Mouse (Mus musculus) granulocyte monocyte progenitor cell, adult 5-6 weeks (primary cell): ENCODE measurements around the gene Leo1. TPM values are rescaled to one million over a fixed set of nuclear protein-coding genes. Genes with fewer than 3 reads are reported as not detected.

Source experiments
- ATAC-seq: replicated peaks from 2 replicates; pipeline ENCODE4 v1.8.0; 2016; ENCODE audit warnings: mild to moderate bottlenecking, moderate TSS enrichment, inconsistent platforms; ENCODE audit not compliant: poor library complexity, severe bottlenecking
- total RNA-seq, 2 experiments: library from RNA; stranded (forward) in 1 of 2; stranded (reverse) in 1 of 2; fragments of 200-712, 200-1000 nt in 1 of 2; fragments of >200 nt in 1 of 2; fragmentation: Nextera tagmentation in 1 of 2; gene quantifications; 2 replicates each; pipeline ENCODE4 v1.2.3; 2014 to 2017

The Leo1 gene
- total RNA-seq (2014; fragmentation: Nextera tagmentation), result 23.2 and 24.2 TPM in 2 replicates
- 38.9 and 42.7 TPM in 2 replicates for total RNA-seq (2017)

DNA sequence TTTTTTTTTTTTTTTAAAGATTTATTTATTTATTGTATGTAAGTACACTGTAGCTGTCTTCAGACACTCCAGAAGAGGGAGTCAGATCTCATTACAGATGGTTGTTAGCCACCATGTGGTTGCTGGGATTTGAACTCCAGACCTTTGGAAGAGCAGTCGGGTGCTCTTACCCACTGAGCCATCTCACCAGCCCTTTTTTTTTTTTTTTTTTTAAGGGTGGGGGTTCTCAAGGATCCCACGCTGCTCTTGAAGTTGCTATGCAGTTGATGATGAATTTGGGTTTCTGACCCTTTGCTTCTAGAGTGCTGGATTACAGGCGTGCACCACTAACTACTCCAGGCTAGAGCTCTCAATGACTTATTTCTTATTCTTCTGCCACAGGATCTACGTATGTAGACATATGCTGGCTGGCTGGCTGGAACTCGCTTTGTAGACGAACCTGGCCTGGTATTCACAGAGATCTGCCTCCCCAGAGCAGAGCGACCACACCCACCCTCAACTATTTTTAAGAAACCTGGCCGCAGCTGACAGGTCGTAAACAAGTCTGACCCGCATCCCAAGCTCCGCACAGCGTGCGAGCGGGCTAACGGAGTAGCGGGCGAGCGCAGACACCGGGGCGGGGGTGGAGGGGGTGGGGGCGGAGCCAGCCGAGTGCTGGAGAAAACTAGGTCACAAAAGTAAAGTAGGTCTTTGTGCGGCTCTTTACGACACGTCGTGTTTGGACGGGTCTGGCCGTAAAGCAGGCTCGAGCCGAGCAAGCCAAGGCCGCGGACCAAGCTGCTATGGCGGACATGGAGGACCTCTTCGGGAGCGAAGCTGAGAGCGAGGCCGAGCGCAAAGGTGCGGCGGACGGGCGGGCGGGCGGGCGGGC is at the start of gene Leo1:
TSS of gene Leo1 (plus strand) at position 729 of the 871 bp plus-strand sequence.
- ATAC-seq, result peak; percentile 83

DNA sequence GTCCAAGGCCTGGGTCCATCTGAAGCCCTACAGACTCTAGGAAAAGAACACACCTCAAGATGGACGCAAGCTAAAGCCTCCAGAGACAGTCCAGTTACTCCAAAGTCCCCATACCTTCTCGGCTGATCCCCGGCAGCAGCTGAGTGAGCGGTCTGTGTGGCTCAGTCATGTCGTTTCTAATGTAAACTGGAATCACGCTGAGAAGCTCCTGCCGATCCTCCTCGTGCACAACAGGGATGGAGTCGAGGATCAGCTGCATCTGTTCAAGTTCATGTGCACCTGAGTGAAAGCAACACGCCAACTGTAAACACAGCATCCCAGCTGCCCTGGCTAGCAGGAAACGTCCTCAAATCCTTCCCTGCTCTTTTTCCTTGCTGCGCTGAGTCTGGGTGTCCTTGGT is 48.1 kb upstream of the Leo1 start:
- no peak for ATAC-seq

DNA sequence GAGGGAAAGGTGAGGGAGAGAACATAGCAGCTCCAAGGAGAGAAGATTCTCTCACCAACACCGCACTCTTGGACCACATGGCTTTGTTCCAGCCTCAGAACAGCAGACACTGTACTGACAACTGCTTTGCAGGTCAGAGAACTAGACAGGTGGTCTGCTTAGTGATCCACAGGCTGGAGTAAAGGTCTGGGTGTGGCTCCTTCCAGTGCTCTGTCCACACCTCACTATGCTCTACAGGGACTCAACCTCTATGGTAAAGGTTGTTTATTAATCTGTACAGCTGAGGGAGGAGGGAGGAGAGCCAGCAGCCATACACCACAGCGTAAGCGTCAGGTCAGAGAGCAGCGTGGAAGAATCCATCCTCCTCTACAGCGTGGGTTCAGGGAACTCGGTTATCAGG is 45.4 kb upstream of the Leo1 start:
- no peak for ATAC-seq

- peak; percentile 34; the same call in 1 of the 2 replicates for ATAC-seq
Observed at GRCm38 (mm10) chr9:75399069-75399468, 42.3 kb upstream of the Leo1 start.

DNA sequence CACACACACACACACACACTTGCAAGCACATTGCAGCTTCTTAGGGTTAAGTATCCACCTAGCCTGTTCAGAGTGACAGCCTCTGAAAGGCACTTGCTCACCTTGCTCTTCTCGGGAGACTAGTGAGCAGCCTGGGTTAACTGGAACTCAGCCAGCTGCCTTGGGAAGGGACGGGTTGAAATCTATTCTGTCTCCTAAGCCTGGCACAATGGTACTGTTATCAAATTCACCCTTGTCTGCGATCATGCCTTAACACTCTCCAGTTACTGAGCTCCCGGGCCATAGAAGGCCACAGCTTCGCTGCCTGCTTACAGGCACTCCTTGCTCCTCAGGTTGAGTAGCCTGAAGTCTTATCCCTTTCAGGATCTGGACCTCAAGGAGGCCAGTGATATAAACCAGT is 40.7 kb upstream of the Leo1 start:
- ATAC-seq, result no peak

- peak; percentile 69 for ATAC-seq
Observed at GRCm38 (mm10) chr9:75401593-75402504, 39.5 kb upstream of the Leo1 start.

GRCm38 (mm10) chr9:75403520-75403919 is 37.8 kb upstream of the Leo1 start:
- no peak for ATAC-seq

DNA sequence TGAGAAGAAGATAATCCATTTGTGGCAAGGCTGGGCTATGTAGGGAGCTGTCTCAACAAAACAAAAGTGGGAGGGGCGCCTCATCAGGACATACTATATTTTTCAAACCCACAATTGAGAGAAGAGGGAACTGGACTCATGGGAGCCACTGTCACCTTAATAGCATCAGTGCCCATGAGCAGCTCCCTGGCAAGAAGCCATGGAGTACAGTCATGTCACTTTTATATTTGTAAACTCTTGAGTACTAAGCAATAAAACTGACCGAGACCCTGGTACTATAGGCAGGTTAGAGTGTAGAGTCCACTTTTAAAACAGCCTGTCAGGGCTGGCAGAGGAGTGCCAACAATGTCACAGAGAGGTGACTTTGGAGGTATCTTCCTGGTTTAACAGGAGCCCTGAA is 35.2 kb upstream of the Leo1 start:
- no peak for ATAC-seq

GRCm38 (mm10) chr9:75407803-75408202 is 33.5 kb upstream of the Leo1 start:
- peak; percentile 69 for ATAC-seq

- ATAC-seq, result no peak
Observed at GRCm38 (mm10) chr9:75408204-75408826, 33.0 kb upstream of the Leo1 start.

DNA sequence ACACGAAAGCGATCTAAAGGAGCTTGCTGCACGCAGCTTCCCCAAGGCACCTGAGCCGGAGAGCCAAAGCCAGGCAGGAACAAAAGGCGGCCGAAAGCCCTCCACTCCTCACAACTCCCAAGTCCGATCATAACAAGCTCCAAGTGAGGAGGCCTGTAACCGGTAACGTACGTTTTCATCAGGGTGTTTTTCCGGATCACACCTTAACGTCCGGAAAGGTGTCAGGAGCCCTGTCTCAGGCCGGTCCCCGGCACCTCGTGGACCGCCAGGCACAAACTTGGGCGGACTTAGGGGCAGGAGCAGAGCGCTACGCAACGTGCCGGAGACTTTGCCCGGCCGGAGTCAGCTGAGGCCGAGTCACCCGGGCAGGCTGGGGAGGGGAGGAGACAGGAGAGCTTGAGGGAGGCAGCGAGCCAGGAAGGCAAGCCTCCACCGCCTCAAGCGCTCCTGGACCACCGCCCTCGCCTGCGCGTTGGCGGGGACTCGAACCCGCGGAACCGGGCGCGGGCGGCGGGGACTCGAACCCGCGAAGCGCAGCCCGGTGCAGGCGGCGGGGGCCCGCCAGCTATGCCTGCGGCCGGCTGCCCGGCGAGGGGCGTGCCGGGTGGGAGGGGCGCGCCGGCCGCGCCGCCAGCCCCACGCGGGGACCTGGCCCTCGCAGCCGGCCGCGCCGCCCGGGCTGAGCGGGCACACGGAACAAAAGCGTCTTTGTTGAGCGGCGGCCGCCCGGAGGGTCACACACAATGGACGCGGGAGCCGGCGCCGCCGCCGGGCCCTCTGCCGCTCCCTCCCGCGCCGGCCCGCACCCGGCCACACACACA is 32.1 kb upstream of the Leo1 start:
- ATAC-seq, result peak; percentile 25

DNA sequence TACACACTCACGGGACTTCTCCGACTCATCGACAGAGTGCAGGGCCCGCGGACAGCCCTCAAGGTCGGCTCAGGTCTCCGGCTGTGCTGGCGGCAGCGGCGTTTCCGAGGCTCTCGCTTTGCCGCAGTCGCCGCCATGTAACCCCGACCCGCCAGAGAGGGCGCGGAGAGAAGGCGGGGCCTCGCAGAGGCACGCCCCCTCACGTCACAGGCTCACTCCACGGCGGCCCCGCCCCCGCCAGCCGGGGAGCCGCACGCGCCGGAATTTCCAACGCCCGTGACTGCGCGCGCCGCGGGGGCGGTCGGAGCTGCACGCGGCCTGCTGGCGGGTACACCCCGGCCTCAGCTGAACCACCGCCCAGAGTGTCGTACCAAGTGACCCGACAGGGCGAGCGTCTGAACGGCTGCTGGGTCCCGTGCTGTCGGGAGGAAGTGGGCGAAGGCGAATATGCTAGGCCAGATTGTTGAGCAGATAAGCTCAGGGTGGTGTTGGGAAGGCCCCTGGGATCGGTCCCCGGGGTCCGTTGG is 31.4 kb upstream of the Leo1 start, which contains the start of gene Mapk6:
TSS of gene Mapk6 (minus strand) at position 154 of the 527 bp plus-strand sequence.
- peak; percentile 68 for ATAC-seq

DNA sequence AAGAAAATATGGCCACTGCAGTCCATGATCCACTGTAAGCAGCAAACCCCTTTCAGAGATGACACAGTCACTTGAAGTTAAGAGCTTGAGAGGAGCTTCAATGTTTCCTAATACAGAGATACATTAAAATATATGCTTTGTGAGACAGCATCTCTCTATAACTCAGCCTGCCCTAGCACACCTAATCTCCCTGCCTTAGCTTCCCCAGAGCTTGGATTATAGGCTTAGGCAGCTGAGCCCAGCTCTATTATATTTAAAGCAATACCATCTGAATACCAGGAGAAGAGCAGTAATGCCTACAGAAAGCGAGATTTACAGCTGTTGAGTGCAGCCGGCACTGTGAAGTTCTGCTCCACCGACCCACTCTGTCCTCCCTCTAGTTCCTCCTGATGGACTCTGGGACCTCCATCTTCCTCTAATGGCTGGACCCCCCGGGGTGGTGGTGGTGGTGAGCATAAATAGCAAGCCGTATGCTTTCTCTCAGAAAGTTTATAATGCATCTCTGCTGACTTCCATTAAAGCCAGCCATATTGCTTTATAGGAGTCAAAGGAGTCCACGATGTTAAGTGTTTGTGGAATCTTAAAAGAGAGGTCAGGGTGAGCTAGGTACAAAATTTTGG is 30.3 kb upstream of the Leo1 start:
- ATAC-seq, result no peak

- no peak for ATAC-seq
Observed at GRCm38 (mm10) chr9:75411584-75411983, 29.7 kb upstream of the Leo1 start.

- ATAC-seq, result no peak
Observed at GRCm38 (mm10) chr9:75413206-75413605, 28.1 kb upstream of the Leo1 start.

DNA sequence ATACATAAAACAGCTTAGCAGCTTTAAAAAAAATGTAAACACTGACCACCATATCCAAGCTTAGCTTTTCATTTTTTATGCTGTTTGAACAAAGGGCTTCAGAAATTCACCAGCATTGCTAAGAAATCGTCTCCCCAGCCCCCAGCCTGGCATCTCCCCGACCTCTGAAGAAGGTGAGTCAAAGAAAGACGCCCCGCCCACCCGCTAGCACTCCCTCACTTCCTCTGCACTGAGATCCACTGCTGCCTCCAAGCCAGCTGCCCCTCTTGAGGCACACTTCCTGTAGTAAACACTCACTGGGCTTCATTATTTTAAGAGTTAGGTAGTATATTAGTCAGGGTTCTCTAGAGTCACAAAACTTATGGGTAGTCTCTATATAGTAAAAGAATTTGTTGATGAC is 27.1 kb upstream of the Leo1 start:
- peak; percentile 38 for ATAC-seq

- no peak for ATAC-seq
Observed at GRCm38 (mm10) chr9:75422251-75422691, 19.1 kb upstream of the Leo1 start.

GRCm38 (mm10) chr9:75423683-75424082 is 17.6 kb upstream of the Leo1 start:
- no peak for ATAC-seq
